Mouse (Mus musculus): Measurements from ENCODE around the gene Txndc11.

DNA sequence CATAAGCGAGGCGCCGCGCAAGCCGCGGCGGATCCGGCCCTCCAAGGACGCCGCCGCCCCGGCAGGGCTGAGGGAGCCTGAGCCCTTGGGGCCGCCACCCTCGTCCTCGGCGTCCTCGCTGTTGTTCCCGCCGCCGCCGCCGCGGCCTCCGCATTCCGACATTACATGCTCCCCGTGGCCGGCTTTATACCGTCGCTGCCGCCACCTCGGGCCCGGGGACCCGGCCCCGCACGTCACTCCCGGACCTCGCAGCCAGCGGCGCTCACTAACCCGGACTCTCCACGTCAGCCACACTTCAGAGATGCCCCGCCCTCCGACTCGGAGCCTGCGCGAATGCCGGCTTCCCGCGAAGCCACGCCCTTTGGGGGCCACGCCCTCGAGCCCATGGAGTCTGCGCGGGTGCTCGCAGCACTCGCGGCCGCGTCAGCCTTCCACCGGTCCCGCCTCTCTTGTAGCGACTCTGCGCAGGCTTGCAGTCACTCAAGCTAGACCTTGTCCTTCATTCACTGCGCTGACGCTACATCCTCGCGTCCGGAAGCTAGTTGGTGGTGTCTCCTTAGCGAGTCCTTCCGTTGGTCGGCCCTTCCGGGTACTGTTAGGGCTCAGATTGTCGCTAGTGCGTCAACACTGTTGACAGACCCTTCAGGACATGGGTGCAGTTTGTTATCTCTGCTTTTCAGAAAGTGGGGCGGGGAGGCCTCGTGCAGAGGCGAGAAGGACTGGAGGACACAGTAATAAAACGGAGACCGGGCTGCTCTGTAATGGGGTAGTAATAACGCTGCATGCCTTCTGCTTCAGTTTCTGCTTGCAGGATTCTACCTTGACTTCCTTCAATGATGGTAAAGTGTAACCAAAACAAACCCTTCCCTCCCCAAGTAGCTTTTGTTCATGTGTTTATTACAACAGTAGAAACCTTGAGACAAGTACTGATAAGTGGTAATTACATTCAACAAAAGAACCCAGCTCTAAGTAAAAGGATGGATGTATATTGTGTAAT is at the start of gene Txndc11:
- no peak for TF ChIP-seq CTCF (conservative IDR thresholded peaks at IDR 0.05; ENCODE audit: low read length)
- no peak for TF ChIP-seq POU5F1 (IDR thresholded peaks at IDR 0.05; ENCODE audit: borderline replicate concordance, low read length)
- no peak for TF ChIP-seq NANOG (IDR thresholded peaks at IDR 0.05; ENCODE audit: borderline replicate concordance, low read length)
